Mouse (Mus musculus) intestine, embryonic 14.5 days (tissue): Measurements from ENCODE around the gene Fancg. TPM values are rescaled to one million over a fixed set of nuclear protein-coding genes. Genes with fewer than 3 reads are reported as not detected.
A peak's percentile ranks its signal among the peaks of the same experiment; 100 is the strongest.
"Not testable (repeated sequence)": the region's sequence is repeated elsewhere in the genome, so short reads cannot be mapped to it uniquely, and the experiment has no call there.

Source experiments
- ATAC-seq: fragments of 200-750 bp; cut with Nextera tagmentation; replicated peaks from 2 replicates; pipeline ENCODE4 v1.8.0; 2017; ENCODE audit warnings: low read depth, moderate number of reproducible peaks, moderate TSS enrichment, moderate library complexity; ENCODE audit not compliant: low FRiP score, low TSS enrichment
- DNase-seq: peaks from one replicate; pipeline ENCODE4 v3.0.0-alpha.2; 2018; ENCODE audit warnings: low spot score
- H3K27ac ChIP-seq: fragments of 300-500 bp; sonication (generic); 2 replicates; pipeline ENCODE4 v1.5.1; 2014; ENCODE audit warnings: low read depth, mild to moderate bottlenecking, control low read depth
- H3K27me3 ChIP-seq: fragments of 300-500 bp; sonication (generic); replicated peaks from 2 replicates; pipeline ENCODE4 v1.6.1; 2014; ENCODE audit warnings: low read length, control low read depth; ENCODE audit not compliant: control insufficient read depth, insufficient read depth
- H3K36me3 ChIP-seq: fragments of 300-500 bp; sonication (generic); 2 replicates; pipeline ENCODE4 v1.6.1; 2014; ENCODE audit warnings: low read length, control low read depth; ENCODE audit not compliant: control insufficient read depth, insufficient read depth
- H3K4me1 ChIP-seq: fragments of 300-500 bp; sonication (generic); replicated peaks from 2 replicates; pipeline ENCODE4 v1.6.1; 2014; ENCODE audit warnings: low read length, control low read depth, mixed read lengths; ENCODE audit not compliant: control insufficient read depth, insufficient read depth
- H3K4me2 ChIP-seq: fragments of 300-500 bp; sonication (generic); 2 replicates; pipeline ENCODE4 v1.6.1; 2014; ENCODE audit warnings: low read length
- H3K4me3 ChIP-seq: fragments of 300-500 bp; sonication (generic); 2 replicates; pipeline ENCODE4 v1.5.1; 2014; ENCODE audit warnings: low read depth, low read length, control low read depth, mixed read lengths
- H3K9ac ChIP-seq: fragments of 300-500 bp; sonication (generic); 2 replicates; pipeline ENCODE4 v1.6.1; 2014; ENCODE audit warnings: mild to moderate bottlenecking, low read length
- H3K9me3 ChIP-seq: fragments of 300-500 bp; sonication (generic); 2 replicates; pipeline ENCODE4 v1.6.1; 2016; ENCODE audit warnings: low read length, control low read depth; ENCODE audit not compliant: control insufficient read depth
- WGBS: fragments of 180-500 bp; shearing (Covaris S2); extraction: QIAGEN DNeasy Blood & Tissue Kit; methylation state at CpG from one replicate; pipeline ENCODE4 v1.1.7; 2014; 5-methylcytosine and 5-hydroxymethylcytosine counted together
- polyA plus RNA-seq: library from polyadenylated mRNA; unstranded; fragments of >200 nt; fragmentation: Nextera tagmentation; extraction: Ambion mirVana; gene quantifications from 2 replicates; pipeline ENCODE4 v1.2.1, GENCODE M21; 2014

Fancg gene
- polyA plus RNA-seq, 1 experiment from 2014 or later: 16.6 TPM

DNA sequence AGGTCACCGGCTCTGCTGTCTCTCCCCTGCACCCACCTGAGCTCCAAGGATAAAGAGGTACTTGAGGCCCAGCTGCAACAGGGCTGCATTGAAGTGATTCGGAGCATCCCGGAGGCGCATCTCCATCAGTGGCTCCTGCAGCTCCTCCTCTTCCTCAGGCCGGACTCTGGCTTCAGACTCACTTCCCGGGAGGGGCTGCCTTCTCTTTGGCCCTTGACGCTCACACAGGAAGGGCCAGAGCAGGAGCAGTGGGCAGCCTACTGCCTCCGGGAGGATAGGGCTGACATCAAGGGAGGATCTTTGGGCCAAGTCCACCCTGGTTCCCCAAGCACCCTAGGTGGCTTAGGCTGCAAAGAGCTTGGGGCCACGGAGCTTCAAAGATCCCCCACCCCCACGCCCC is 8.9 kb upstream of the Fancg start:
- Histone ChIP-seq H3K4me2 (no peak overlapping the region), H3K27me3 (no peaks in the 10 kb centered on the region), H3K27ac (no peak overlapping the region), H3K4me1 (peaks cover under 1% of the 10 kb centered on the region; the same call in 1 of the 2 replicates), H3K4me3 (no peak overlapping the region), H3K36me3 (peaks cover 72% of the 10 kb centered on the region), H3K9ac (no peak overlapping the region), H3K9me3 (no peaks in the 10 kb centered on the region)
- ATAC-seq (no peak), DNase-seq (no peak)
- 89% methylated on average over 10 of the region's 10 CpGs for whole genome bisulfite sequencing

GRCm38 (mm10) chr4:43018156-43018555 is 7.8 kb upstream of the Fancg start:
- no peak for DNase-seq
- no peak for ATAC-seq
- no peak overlapping the region for H3K27ac ChIP-seq

DNA sequence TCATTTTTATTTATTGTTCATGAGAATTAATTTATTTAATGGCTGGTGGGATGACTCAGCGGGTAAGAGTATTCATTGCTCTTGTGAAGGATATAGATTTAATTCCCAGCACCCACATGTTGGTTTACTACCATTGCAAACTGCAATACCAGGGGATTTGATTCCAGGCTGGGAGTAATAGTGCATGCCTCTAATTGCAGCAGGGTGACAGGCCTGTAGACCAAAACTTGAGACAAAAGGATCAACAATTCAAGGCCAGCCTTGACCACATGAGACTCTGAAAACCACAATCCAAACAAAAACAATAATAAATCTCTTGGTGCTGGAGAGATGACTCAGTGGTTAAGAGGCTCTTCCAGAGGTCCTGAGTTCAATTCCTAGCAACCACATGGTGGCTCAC is 1.8 kb upstream of the Fancg start:
- 93% methylated on average over 1 of the region's 1 CpGs for WGBS
- Histone ChIP-seq H3K4me2 (no peak overlapping the region), H3K27me3 (no peaks in the 10 kb centered on the region), H3K4me3 (no peak overlapping the region), H3K36me3 (peaks cover 7% of the 10 kb centered on the region; the same call in 1 of the 2 replicates), H3K4me1 (peaks cover 5% of the 10 kb centered on the region; the same call in 1 of the 2 replicates), H3K27ac (no peak overlapping the region), H3K9ac (no peak overlapping the region), H3K9me3 (no peaks in the 10 kb centered on the region)
- ATAC-seq (no peak), DNase-seq (no peak)

More at GRCm38 (mm10) chr4:43018156-43018555, 7.8 kb upstream of the Fancg start:
- Histone ChIP-seq H3K36me3 (peaks cover 63% of the 10 kb centered on the region), H3K4me1 (no peaks in the 10 kb centered on the region), H3K9ac (no peak overlapping the region), H3K4me2 (no peak overlapping the region), H3K9me3 (no peaks in the 10 kb centered on the region), H3K27me3 (no peaks in the 10 kb centered on the region), H3K4me3 (no peak overlapping the region)
- whole genome bisulfite sequencing: 92% methylated on average over 4 of the region's 4 CpGs

GRCm38 (mm10) chr4:43005765-43006164 is 4.5 kb downstream of the Fancg start:
- Histone ChIP-seq H3K4me1 (peaks cover 5% of the 10 kb centered on the region; the same call in 1 of the 2 replicates), H3K4me2 (no peak overlapping the region), H3K9me3 (no peaks in the 10 kb centered on the region), H3K4me3 (no peak overlapping the region), H3K36me3 (0 out of 2 replicates have a peak, but pooled peaks cover 8% of the 10 kb centered on the region), H3K27ac (no peak overlapping the region), H3K9ac (no peak overlapping the region), H3K27me3 (no peaks in the 10 kb centered on the region)
- no peak for ATAC-seq
- 56% methylated on average over 2 of the region's 2 CpGs for WGBS
- DNase-seq: no peak

GRCm38 (mm10) chr4:43004951-43005350 is 5.4 kb downstream of the Fancg start:
- Histone ChIP-seq H3K4me3 (no peak overlapping the region), H3K27ac (no peak overlapping the region), H3K4me2 (no peak overlapping the region), H3K9ac (no peak overlapping the region), H3K4me1 (peaks cover 5% of the 10 kb centered on the region; the same call in 1 of the 2 replicates), H3K36me3 (0 out of 2 replicates have a peak, but pooled peaks cover 8% of the 10 kb centered on the region), H3K27me3 (no peaks in the 10 kb centered on the region), H3K9me3 (no peaks in the 10 kb centered on the region)
- no peak for ATAC-seq
- 93% methylated on average over 3 of the region's 3 CpGs for WGBS
- DNase-seq: no peak

GRCm38 (mm10) chr4:43002756-43003439 is 7.4 kb downstream of the Fancg start:
- H3K9ac ChIP-seq: no peak overlapping the region
- no peak overlapping the region for H3K4me3 ChIP-seq
- H3K9me3 ChIP-seq: no peaks in the 10 kb centered on the region
- ATAC-seq (no peak), DNase-seq (no peak)
- H3K27me3 ChIP-seq: no peaks in the 10 kb centered on the region
- peaks cover 12% of the 10 kb centered on the region for H3K4me1 ChIP-seq
- no peak overlapping the region for H3K27ac ChIP-seq
- H3K4me2 ChIP-seq: no peak overlapping the region
- H3K36me3 ChIP-seq: 0 out of 2 replicates have a peak, but pooled peaks cover 8% of the 10 kb centered on the region
- WGBS: 75% methylated on average over 12 of the region's 12 CpGs

- DNase-seq (no peak), ATAC-seq (no peak)
- H3K36me3 ChIP-seq: peaks cover 2% of the 10 kb centered on the region; the same call in 1 of the 2 replicates
- H3K4me2 ChIP-seq: no peak overlapping the region
- H3K9me3 ChIP-seq: no peaks in the 10 kb centered on the region
- WGBS: 80% methylated on average over 2 of the region's 2 CpGs
- H3K27ac ChIP-seq: peak overlapping the region; percentile 85; the same call in 1 of the 2 replicates
- H3K9ac ChIP-seq: no peak overlapping the region
- peaks cover 17% of the 10 kb centered on the region for H3K4me1 ChIP-seq
- no peaks in the 10 kb centered on the region for H3K27me3 ChIP-seq
- no peak overlapping the region for H3K4me3 ChIP-seq
Observed at GRCm38 (mm10) chr4:43001272-43001671, 9.0 kb downstream of the Fancg start.

DNA sequence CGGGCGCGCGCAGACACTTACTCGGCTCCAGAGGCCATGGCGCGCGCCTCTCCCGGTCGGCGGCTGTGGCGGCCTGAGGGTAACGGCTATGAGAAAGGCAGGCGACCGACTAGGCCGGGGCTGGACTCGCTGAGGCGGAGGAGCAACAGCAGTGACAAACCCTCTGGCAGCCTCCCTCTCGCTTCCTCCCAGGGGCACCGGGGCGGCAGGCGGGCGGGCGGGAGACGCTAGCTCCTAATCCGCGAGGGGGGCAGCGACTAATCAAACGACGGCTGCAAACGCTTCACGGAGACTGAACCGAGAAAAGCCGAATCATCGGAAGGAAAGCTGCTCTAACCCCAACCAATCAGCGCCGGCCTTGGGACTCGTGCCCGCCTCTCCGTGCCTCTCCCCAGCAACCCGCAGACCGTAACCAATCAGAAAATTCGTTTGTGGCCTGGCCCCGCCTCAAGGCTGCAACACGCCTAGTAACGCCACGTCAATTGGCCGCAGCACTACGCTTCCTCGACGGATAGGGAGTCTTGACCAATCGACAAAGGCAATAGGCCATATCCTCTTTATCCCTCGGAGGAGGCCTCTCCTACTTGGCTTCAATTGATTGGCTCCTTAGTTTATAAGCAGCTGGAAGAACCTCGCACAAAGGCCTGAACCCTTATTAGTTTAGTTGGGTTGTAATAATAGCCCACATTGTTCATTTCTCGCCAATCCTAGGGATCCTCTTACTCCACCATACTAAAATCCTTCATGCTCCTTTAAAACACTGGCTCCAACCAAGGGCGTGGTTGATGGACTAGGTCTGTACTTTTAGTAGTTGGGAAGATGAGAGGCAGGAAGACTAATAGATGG is 9.9 kb downstream of the Fancg start, which contains the start of gene Vcp:
Vcp (minus strand) TSS at position 367 of the 846 bp plus-strand sequence.
- H3K4me3 ChIP-seq: peak within 1 kb of the TSS; percentile 97
- peaks cover 17% of the 10 kb centered on the region for H3K4me1 ChIP-seq
- under 1% methylated on average over 46 of the region's 56 CpGs for WGBS
- H3K27me3 ChIP-seq, H3K9me3 ChIP-seq: not testable (repeated sequence)
- peak within 1 kb of the TSS; percentile 96 for H3K4me2 ChIP-seq
- H3K9ac ChIP-seq: peak within 1 kb of the TSS; percentile 94
- peaks cover 11% of the 10 kb centered on the region for H3K36me3 ChIP-seq
- DNase-seq (peak; percentile 97), ATAC-seq (peak; percentile 97)
- H3K27ac ChIP-seq: peak within 1 kb of the TSS; percentile 99
